Mouse (Mus musculus) retina, adult 2 months (tissue): ENCODE data around the gene Ldlrad3.

Experiments used
- DNase-seq: peaks from one replicate; pipeline ENCODE4 v3.0.0-alpha.2; 2012; ENCODE audit warnings: low read depth, low spot score

The Ldlrad3 gene

DNA sequence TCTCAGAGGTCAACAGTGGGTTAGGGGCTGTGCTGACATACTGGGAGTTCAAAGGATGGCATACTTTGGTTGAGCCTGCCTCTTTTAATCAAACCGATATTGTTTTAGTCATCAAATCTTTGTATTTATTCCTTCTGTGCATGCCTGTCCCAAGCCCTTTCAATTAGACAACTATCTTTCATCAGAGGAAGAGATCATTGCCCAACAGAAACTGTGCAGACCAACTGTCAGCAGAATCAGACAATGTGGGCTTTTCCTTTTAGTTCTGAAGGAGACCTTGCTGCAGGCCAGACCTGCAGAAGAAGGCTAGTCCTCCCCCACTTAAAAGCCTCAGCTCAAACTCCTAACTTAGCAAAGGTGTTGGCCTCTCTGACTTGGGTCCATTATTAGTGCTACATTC is 41.9 kb downstream of the Ldlrad3 start:
- DNase-seq: no peak

DNA sequence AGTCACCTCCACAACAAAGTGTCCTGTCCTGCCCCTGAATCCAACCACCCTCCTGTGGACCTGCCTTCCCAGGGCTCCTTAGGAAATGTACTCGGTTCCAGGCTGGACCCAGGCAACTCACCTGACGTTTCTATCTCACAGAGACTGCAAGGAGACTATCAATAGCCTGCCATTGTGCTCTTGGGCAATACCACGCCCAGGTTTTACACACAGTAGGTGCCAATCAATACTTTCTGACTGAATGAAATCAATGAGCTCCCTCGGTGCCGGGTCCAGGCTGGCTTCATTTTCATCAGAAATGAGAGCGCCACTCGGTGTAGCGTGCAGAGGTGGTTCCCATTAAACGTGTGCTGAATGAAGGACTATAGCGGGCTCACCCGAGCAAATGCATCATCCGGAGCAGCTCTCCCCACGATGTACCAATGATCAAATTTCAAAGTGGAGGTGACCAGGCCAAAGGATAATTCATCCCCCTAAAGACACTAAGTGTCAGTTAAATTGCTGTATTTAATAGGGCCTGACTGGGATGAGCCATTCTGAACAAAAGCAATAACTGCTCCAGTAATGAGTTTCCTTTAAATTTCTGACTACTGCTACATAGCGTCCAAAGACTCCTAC is 43.4 kb downstream of the Ldlrad3 start:
- no peak for DNase-seq

DNA sequence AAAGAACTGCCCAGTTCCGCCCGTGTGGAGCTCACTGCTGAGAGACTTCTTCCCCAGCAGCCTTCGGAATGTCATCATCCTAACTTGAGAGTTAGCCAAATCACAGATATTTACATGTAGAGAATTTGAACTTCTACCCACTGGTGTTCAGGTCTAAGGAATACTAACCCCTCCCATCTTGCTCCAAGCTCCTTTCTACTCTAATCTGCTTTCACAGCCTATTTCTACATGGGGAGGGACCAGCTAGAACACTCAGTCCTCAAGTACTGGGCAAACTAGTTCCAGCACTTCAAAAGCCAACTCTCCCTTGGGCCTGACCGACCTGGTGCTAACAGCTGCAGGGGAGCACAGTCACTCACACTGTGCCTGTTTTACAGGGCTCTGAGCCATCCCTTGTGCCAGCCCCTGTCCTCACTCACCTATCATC is 44.0 kb downstream of the Ldlrad3 start:
- no peak for DNase-seq

DNA sequence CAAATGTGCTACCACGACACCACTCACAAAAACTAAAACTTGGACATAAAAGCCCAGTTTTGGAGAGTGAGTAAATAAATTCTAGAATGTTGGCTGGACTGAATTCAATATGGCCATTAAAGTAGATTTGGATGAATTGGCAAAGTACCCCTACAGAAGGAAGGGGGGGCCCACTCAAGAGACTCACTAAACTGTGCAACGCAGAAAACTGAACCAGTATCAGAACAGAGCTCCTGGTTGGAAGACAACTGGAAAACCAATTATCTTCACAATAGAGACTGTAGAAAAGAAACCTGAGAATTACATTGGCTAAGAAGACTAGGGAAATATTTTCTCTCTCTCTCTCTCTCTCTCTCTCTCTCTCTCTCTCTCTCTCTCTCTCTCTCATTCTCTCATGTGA is 45.0 kb downstream of the Ldlrad3 start:
- no peak for DNase-seq

DNA sequence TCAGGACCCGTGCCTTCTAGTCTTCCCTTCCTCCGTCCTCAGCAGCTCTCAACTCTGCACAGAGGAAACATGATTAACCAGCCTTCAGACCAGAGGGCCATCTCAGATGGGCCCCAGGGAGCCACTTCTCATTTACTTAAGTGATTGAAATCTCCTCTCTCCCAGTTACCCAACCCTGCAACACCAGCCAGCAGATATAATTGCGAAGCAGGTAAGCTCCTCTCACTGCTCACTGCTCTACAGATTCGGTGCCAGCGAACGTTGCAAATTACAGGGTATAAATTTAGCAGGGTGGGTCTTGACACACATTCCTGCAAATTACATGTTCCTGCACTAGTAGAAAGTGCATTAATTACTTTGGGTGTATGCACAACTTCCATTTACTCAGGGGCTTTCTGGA is 48.3 kb downstream of the Ldlrad3 start:
- no peak for DNase-seq

DNA sequence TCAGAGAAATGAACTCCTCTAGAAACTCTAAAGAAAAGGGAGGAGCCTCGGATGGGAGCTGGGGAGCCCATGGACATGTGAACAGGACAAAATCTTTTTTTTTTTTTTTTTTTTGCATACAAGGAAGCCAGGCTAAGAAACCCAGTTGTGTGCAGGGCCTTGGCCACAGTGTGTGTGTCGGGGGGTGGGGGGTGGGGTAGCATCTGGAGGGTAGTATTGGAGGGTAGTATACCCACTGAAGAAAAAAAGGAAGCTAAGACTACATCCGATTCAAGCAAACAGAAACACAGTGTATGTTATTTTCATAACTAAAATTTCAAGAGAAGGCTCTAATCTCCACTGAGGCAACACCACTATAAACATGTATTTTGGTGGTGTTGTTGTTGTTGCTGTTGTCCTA is 50.0 kb downstream of the Ldlrad3 start:
- DNase-seq: no peak

DNA sequence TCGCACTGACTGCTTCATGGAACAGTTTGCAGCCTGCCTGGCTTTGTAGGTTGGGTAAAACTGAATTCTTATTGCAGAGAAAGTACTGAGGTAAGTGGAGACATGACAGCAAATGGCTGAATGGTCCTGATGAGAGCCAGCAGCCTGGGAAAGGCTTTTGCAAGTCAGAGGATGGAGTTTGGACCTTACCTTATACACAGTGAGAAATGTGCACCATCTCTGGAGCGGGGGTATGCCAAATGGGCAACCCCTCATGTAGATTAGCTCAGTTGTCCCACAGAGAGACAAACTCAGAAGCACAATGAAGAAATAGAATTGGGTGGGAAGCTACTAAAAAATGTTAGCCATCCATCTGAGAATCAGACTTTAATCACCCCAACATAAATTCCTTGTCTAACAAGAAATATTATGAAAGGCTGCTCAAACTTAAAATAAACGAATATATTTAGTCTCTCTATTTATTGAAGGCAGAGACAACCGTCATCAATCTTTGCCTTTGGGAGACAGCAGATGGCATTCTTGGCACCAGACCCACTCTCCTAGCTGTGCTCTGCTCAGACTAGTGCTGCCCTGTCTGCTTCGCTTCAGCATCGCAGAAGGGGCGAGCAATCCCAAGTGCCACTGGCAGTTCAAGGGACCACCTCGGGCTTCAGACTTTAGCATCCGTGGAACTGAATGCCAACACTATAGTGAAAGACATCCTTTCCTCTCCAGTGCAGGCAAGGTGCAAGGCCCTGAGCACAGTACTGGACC is 51.5 kb downstream of the Ldlrad3 start:
- peak; percentile 16 for DNase-seq

DNA sequence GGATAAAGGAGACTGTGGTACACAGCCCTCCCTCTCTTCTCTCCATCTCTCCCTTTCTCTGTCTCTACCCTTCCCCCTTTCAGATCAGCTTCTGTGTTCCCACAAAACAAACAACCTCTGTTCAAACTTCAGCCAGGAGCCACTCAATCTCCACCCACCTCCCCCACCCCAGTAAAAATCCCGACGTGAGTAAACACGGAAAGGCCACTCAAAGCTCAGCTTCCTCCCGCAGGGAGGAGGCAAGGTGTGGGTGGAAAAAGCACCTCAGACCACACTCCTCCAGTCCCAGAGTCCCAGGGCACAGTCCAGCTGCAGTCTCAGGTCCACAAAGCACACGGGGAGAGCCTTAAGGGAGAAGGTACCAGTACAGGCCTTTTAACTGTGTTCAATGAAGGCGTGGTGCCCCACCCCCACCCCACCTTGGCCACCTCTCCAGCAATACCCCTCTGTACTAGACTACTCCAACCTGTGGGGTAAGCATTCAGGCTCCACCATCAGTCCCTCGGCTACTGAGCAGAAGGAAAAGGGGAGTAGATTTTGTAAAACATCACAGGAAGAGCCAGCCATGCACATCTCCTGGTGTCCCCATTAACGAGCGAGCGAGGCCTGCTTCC is 53.1 kb downstream of the Ldlrad3 start:
- DNase-seq: no peak

DNA sequence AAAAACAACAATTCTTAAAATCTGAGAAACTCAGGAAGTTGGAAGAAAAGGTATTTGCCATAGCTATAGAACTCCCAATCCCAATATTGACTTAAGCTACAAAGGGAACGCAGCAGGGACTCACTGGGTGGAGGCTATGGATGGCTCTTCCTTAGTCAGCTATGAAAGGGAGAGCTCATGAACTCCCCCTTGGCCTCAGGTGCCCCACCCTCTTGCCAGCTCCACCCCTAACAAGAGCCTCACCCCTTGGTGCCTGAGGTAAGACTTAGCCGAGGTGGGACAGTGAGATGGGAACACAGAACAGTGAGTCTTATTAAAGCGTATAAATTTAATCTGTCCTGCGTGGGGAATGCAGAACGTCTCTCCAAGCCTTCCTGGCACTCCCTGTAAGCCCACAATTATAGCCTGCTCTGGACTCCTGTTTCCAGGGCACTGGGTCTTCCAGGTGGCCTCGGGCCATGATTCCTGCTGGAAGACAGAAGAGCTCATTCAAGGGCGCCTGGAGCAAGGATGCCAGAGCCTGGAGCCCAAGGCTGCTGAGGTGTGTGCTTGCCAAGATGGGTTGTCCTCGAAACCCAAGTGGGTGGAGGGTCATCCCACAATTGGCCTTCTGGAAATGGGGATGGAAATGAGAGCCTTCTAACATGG is 55.9 kb downstream of the Ldlrad3 start:
- no peak for DNase-seq

DNA sequence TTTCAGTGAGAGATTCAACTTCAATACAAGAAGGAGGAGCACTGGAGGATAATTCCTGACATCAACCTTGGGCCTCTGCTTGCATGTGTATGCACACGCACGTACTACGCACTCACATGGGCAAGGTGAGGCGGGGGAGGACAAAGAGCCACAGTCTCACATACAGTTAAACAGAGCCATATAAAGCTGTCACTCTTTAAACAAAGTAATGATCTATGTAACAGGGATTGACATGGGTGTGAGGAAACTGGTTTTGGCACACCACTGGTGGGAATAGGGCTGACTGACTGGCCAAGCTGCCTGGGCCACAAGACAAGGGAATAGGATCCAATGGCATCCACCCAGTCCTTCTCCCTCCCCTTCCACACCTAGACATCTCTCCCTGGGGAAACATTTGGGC is 57.0 kb downstream of the Ldlrad3 start:
- DNase-seq: no peak

DNA sequence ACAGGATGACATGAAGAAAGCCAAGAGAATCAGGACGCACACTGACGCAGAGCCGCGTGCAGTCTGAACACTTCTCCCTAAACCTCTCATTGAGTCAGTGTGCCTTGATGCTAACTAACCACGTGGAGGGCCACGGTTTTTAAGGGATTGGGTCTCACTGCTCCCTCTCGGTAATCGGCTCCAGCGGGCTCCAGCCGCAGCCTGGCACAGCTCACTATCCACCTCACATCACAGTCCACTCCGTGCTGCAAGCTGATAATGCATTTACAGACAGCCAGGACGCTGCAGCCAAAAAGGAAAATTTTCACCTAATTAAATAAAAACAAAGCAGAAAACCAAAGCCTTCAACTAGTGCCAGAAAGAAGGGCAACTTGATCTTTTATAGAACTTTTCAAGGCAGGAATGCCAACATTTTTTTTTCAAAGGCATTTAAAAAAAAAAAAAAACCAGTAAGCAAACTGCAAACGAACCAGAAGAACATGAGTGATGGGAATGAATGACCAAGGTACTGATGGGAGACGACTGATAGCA is 57.6 kb downstream of the Ldlrad3 start:
- no peak for DNase-seq

DNA sequence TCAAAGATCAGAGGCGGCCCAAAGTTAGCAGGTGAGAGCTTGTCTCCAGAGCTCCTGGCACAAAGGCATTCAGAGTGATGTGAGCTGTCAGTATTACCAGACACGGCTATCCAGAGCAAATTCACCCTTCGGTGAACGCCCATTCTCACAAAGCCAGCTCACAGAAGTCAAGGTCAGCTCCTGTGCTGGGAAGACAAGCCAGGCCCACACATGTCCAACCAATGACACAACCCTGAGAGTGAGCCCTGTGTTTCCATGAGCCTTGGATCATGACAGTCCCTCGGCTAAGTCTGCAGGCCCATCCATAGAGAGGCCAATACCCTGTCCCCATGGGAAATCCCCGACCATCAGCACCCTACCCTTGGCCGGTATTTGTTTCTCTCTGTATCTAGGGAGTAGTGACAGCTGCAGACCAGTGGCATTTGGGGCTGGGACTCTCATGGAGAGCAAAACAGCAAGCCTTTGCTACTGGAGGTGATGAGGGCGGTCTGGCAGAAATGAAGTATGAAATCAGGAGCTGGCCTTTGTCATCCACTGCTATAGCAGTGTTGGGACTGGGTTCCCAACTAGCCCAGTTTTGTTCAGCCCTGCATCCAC is 58.3 kb downstream of the Ldlrad3 start:
- DNase-seq: no peak

DNA sequence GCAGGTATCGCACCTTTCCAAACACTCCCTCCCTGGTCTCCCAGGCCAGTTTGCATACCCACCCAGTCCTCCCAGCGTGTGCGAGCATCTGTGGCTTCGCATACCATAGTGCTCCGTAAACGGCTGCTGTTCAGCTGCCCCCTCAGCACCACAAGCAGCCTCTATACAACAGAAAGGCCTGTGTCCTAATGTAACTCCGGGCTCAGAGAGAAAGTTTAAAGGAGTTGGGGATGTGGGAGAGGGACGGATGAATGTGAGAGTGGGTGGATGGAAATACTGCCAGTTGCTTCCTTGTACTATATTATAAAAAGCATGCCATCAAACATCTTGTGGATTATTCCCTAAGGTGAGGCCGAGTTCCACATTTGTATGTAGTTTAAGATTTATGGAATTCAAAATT is 59.0 kb downstream of the Ldlrad3 start:
- DNase-seq: no peak

DNA sequence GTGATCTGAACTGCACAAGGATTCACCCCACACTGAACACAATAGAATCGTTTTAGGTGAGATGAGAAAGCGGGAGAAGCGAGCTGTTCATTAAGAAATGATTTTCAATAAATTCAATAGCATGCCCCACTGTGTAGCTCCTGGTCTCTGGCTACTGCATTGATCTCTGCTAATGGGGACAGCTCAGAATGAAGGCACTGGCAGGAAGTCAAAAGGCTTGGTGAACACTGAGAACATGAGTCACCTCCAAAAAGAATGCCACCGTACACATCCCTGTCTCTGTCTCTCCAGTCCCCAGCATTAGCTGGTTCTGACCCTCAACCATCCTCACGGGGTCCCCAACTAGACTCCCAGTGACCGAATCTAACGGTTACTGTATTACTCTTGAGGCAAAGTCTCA is 60.1 kb downstream of the Ldlrad3 start:
- DNase-seq: no peak

DNA sequence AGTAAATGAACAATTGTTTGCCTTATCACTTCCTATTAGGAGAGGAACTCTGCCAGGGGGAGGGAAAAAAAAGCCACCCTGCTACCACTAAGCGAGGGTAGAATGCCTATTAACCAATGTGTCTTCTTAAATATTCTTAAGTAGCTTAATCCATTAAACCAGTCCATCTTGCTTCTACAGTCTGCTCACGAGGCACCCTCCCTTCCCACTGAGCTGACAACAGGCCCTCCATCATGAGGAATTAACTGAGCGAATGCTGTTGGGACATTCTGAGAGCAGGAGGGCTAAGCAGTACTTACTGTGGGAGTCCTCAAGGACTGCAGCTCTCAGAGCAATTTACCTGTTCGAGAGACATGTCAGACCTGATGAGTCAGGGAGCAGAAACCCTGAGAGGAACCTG is 61.1 kb downstream of the Ldlrad3 start:
- no peak for DNase-seq

DNA sequence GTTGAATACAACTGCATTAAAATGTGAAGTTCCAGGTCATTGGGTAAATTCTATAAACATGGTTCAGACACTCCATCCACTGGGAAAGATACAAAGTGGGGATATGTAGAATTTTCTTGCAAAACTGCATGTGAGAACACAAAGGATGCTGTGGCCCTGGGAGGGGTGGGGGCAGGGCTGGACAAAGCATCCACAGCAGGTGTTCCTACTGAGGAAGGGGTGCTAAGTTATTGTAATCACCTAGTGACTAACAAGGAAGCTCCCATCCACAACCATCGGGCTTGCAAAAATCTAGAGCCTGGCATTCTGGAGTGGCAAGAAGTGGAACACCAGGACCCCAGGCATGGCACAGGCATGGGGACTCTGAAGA is 64.1 kb downstream of the Ldlrad3 start:
- no peak for DNase-seq

DNA sequence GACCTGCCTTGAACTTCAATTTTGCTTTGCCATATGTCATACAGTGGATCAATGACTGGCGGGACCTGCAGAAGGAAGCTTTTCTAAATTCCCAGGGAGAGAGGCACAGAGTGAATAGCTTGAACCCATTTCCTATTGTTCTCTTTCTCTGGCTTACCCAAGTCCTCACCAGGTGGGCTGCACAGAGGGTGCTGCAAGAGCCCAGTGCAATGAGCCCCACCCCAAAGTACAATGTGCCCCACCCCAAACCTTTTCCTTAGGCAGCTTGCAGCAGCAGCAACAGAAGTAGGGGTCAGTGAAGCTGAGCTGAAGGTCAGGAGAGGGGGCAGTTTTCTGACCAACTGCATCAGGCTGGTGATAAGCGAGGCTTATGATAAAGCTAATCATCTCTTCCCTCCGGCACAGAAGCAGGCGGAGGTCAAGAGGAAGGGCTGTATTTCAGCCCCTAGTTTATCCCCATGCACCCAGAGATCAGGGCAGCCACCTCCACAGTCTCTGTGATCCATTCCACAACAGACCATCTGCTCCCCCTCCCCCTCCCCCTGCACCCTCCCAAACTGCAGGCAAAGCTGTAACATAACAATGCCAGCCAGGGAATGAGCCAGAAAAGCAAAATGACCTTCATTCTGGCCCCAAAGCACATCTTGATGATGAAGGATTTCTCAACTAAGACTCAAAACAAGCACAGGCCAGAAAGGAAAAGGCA is 64.6 kb downstream of the Ldlrad3 start:
- no peak for DNase-seq

DNA sequence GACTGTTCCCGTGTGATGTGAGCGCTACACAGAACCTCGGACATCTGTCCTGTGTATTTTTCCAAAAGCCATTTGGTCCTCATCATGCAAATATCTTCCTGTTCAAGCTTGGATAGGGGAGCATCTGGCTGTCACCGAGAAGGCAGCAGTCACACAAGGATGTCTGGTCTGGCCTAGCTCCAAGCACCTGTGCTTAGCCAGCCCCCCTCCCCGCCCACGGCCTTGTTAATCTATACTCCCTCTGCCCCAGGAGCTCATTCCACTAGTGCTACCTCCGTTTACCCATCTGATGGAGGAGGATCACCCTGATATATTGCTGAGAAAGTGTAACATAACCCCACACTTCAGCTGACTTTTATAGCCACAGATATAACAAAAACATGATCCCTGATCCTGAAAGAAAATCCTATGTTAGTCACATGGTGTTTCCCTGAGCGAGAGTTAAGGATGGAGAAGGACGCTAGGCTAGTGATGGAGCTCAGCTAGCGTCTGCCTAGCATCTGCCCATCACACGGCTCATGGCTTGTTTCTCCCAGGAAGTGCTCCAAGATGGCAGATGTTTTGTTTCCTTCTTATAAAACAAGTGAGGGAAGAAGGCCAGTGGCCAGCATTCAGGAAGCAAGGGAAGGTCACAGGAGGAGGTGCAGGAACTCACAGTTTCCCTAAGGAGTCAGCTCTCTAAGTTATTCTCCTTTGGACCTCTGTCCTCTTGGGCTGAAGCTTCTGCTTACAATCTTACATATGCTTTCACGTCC is 66.3 kb downstream of the Ldlrad3 start:
- no peak for DNase-seq

DNA sequence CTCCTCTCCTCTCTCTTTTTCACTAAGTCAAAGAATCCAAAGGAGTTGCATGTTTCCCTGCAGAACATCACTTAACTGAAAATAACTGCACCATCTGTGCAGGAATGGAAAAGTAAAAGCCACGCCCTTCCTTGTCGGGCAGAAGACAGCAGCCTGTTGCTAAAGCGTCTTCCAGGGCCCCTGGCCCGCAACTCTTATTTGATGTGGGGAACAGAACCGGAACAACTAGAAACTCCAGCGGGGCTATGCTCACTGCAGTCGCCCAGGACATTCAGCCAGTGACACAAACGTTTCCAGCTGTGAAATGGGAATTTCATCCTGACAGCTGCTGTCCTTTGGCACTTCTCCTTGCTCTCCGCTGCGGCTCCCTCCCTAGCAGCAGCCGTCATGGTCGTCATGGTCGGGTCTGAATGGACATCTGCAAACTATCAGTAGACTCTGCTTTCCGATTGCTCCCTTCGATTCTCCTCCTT is 67.2 kb downstream of the Ldlrad3 start:
- no peak for DNase-seq

DNA sequence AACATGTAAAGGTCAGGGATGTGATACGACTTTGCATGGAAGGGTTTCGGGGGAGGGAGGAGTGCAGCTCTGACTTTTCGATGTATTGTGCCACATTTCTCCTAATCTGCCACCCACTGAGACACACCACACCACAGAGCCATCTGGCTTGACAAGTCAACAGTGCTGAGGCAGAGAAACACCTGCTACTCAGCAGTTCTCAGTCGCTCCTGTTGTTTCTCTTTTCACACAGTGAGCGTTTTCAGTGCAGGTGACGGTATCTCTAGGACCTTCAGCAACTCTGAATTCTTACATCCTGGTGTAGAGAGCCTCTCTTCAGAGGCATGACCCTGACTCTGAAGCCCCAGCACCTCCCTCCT is 68.8 kb downstream of the Ldlrad3 start:
- DNase-seq: no peak
